Mouse (Mus musculus) erythroid progenitor cell, adult 5-6 weeks (primary cell): ENCODE measurements at regions not wholly inside any gene's neighbourhood (a gene's known extent, or its start where the extent isn't known, plus 50 kb on each side); places are given as distances from the start of the nearest gene placed in this dataset.
A peak's percentile ranks its signal among the peaks of the same experiment; 100 is the strongest.

Experiments used
- ATAC-seq: replicated peaks from 2 replicates; pipeline ENCODE4 v1.8.0; 2016; ENCODE audit warnings: moderate number of reproducible peaks, mild to moderate bottlenecking, moderate TSS enrichment, inconsistent platforms; ENCODE audit not compliant: poor library complexity, low FRiP score, severe bottlenecking

DNA sequence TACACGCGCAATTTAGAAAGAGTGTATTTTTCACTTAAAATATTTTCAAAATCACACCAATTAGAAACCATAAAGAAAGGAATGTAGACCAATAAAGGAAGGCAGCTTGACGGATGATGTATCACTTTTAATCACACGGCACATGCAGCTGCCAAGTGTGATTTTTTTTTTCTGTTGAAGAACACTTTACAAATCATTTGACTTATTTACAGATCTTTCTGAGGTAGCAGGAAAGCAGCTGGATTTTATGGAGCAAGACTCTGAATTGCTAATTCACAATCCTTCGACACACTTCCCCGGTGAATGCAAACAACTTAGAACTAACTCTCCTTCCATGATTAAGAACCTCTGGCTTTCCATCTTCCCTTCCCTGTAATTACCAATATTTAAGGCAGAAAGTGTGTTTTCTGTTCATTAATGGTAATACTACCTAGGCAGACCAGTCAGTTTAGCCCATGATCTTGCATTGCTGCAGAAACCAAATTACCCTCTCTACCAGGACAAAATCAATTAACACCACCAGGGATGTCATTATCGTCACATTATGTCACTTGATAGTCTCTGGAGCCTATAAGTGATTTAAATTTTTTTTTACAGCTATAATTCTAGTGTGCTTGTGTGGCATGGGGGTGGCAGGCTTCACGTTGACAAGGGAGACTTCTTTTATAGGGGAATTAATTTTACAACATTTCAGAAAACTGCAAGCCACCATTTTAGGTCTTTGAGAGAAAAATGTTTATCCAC, 239.3 kb upstream of the Veph1 start:
- ATAC-seq, result no peak

DNA sequence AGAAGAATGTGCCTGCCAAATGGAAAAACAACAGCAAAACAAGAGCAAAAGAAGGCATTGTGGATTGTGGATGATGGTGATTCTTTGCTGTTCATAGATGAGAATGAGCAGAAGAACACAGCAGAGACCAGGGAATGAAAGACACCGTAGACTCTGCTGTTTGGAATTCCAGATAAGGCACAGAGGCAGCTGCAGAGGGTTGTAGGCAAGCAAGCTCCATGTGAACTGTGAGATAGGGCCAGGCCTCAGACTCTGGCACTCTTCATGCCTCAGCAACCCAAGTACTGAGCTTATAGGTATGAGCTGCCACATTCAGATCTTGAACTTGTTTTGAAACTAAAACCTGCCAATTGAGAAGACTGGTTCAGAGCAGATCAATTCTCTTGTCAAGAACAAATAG, 223.3 kb upstream of the Veph1 start:
- peak; percentile 98 for ATAC-seq

DNA sequence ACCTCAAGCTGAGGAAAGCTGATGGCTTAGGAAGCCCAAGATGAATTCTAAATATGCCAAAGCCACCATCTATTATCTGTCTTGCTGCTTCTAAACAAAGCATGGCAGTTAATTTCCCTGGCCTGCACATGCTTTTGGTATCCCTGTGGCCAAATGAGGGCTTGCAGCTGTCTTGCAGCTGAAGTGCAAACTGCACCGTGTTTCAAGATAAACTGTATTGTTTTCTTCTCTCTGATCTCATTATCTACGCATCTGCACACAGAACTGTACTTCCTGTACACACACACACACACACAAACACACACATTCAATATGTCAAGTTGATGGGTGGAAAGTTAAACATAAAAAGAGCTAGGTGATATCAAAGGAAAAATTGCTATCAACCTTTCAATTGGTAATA, 221.7 kb upstream of the Veph1 start:
- no peak for ATAC-seq

DNA sequence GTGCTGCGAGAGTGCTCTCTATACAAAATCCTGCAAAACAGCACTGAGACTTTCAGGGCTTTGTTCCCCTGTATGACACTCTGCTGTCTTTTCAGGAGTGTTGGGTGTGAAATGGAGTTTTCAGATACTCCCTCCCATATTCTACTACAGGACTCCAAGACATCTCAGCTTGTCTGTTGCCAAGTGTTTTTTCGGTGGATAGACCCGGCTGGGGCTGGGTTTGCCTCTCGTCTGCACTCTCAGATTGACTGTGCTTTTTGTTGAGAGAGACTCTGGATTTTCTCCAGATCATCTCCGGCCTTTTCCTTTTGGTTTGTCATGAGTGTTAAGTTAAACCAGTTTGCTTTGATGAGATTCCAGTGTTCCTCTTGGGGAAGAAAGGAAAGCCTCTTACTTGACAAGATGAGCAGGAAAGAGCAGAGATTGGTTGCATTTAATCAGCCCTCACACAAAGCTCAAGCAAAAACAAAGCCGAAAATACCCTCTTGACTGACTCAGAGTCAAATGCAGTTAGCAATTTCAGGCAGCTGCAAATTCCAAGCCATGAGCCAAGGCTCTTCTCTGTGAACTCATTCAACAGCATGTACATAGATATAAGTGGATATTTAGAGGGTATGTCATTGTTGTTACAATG, 219.3 kb upstream of the Veph1 start:
- no peak for ATAC-seq

DNA sequence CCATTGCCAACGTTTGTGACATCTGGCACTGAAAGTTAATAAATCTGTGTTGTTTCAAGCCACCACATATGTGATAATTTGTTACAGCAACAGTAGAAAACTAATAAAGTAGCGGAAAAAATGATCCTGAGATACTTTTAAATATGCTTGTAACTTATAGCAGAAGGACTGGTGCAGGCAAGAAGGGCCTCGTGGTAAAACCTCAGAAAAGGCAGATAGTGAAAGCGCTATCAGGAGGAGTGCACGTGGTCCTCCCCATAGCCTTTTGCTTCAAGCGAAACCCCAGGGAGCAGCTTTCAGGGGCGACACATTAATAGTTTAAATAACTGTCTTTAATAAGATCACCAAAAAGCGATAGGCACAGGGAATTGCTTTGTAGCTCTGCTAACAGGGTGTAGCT, 217.9 kb upstream of the Veph1 start:
- no peak for ATAC-seq

DNA sequence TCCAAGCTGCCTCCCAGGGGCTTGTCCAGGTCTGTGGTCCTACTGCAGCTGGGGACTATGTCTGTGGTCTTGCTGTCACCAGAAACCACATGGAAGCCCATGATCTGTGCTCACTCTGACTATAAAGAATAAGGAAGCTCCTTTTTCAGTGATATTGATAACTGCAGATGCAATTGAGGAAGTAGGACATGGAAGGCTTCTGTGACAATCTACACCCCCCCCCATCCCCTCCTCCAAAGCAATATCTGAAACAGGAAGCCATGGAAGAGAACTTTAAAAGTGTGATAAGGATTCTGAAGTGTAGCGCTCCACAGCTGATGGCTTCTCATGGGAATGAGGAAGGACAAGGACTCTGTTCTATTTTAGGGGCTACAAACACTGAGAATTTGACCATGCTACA, 215.8 kb upstream of the Veph1 start:
- ATAC-seq, result no peak

DNA sequence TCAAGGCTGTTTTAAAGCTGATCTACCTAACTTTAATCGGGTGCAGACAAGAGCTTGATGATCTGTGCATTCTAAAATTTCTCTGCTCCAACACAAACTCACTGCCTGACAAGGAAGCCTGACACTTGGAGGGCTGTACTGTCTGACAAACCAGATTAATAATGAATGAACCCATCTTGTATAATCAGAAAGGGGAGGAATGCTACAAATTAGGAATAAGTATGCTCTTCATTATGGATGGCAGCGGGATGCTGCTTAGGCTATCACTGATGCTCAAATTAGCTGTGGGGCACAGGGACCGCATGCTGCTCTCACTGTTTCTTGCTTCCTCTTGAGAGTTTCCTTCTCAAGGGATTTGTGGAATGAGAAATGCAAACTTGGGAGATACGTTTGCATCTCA, 213.8 kb upstream of the Veph1 start:
- no peak for ATAC-seq

DNA sequence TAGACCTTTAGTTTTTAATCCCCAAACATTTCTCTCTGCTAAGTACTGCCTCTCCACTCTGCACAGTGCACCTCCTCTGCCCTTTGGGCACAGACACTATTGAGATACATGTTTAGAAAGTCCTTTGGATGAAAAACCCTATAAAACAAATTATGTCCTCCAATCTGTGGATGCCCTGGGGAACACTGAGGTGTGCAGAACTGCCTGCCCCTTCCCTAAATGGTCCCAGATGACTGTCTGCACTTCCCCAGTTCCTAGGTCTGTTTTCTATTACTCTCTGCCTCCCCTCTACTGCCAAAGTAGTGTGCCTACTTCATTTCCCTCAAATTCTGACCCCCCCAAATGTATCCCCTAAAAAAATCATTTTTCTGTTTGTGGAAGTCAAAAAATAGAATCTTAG, 209.5 kb upstream of the Veph1 start:
- no peak for ATAC-seq

DNA sequence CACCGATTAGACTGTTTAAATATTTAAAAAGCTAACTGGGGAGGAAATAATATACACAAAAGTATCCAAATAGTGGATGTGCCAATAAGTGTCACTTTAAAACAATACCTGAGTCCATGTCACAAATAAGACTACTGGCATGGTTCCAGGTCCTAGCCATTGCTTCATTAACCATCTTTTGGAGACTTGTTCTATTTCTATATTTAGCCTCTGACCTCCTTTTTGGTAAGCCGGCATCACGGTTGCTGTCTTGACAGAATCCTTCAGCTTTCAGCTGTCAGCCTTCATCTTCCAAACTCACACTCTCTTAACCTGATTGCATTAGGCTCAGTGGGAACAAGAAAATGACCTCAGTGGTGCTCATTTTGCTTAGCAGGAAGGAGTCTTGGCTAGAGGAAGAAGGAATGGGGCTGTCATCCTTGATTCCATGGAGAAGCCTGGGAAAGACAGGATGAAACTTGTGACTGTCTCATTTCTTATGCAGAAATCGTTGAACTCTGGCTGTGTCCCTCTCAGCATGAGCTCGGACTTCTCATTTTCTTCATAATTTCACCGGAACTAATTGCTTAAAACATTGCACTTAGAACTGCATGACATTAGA, 208.9 kb upstream of the Veph1 start:
- no peak for ATAC-seq

DNA sequence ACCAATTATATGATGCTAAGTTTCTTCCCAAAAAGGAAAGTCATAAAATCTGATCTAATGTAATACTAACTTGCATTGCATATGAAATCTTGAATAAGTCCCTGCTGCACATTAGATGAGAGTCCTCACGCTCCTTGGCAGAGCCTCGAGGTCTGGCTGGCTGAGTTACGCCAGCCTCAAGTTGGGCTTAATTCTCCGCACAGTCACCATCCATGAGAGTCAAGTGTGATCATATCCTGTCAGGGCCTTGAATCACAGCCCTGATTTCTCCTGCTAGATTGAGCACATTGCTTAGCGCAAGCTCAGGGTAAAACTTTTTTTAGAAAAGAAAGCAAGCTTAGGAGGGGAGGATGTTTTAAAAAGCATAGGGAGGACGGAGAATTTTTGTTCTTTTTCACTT, 208.1 kb upstream of the Veph1 start:
- ATAC-seq, result no peak

DNA sequence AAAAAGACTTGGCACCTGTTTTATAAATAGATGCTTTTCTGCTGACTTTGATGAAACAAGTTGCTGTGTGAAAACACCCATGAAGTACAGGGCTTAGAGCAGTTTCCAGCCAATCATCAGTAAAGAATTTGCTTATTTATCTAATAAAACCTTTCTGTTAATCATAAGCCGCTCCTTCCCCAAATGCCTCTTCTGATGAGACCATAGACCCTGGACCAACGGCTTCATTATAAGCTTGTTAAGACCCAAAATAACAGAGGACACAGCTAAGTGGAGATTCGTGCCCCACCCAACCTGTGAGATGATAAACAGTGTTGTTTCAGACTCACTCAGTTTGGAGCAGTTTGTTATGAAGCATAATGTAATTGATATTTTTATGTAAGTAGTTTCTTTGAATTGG, 207.0 kb upstream of the Veph1 start:
- ATAC-seq, result no peak

DNA sequence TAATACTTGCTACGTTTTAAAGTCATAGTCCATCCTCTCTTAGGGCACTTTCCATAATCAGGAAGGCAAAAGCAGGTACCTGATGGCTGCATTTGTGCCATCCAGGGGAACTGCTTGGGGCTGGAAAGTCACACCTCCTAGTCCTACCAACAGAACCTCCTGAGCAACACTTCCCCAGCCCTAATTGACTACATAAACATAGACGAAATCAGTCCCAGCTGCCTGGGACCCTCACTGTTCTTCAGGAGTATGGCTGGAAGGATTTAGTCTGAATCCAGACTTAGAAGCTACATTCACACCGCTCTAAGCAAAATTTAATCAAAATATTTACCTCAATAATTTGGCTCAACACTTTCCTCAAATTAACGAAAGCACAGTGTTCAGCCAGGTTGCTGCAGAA, 205.2 kb upstream of the Veph1 start:
- no peak for ATAC-seq

DNA sequence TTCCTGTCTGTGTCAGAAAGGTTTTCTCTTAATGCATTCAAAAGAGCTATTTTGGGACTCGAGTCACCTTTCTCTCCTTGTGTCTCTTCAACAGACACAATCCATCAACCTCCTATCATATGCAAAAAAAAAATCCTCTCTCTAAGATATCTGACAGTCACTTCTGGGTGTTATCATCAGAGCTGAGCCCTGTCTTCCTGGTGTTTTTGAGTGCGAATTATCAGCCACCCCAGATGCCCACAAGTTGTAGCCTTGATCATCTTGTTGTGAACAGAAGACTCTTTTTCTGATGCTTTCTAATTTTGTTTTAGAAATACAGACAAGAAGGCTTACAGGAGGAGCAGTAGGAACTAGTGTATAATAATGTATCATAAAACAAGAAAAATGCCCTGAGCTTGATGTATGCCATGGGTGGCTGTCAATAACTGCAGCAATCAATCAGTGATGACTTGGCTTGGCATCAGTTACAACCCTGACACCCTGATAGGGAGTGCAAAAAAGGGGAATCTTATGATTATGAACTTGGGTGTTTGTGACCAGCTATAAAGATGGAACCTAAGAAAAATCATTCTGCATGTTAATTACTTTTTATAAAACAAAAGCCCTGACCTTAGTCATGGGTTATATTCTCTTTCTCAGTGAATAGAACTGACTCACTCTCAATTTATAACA, 197.9 kb upstream of the Veph1 start:
- ATAC-seq, result peak; percentile 84

DNA sequence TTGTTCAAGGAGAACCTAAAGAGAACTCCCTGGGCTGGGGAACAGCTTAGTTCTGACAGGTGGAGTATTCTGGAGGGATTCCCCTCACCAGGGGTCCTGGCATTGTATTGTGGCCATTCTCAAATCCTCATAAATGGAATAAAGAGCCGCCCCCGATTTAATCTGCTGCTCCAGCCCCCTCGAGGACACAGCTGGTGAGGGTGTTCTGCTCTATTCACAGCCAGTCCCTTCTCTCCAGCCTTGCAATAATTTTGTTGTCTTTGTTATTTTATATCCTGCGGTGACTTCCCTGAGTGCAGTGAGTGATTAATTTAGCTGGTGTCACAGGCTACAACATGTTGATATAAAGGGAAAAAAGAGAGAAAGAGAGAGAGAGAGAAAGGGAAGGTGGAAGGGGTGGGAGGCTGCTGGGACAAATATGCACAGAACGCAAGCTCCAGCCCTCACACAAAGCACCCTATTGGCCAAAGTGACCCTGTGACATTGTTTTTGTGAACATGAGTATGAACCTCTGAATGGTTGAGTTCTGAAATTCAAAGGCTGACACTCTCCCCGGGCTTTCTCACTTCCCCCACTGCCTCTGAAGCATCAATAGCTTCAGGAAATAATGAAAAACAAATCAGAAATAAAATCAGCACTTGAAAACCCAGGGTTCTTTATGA, 194.2 kb upstream of the Veph1 start:
- no peak for ATAC-seq

DNA sequence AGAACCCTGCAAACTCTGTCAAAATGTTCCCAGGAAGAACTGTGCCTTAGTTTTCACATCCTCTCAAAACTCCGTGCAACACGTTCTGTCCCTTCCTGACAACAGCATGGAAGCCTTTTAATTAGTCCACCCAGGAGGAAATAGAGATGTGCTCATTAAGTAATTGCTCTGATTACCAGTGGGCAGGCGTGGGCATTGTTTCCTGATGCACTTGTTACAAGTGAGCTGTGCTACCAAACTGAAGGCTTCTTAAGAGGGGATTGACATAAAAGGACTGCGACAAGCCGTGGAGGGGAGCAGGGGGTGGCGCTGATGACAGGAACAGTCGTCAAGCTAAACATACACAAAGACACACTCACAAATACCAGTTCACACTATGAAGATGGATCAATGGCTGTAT, 192.1 kb upstream of the Veph1 start:
- no peak for ATAC-seq

DNA sequence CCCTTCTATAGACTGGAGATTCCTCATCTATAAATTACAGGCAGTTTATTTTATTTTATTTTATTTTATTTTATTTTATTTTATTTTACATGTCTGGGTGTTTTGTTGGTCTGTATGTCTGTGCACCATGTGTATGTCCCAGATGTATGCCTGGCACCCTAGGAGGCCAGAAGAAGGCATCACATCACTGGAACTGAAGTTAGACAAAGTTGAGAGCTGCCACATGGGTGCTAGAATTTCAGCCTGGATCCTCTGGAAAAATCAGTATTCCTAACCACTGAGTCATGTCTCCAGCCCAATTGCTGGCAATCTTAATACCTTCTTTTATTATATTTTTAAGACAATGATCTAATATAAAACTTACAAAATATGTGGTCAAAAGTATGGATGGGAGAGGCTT, 190.0 kb upstream of the Veph1 start:
- peak; percentile 51 for ATAC-seq

DNA sequence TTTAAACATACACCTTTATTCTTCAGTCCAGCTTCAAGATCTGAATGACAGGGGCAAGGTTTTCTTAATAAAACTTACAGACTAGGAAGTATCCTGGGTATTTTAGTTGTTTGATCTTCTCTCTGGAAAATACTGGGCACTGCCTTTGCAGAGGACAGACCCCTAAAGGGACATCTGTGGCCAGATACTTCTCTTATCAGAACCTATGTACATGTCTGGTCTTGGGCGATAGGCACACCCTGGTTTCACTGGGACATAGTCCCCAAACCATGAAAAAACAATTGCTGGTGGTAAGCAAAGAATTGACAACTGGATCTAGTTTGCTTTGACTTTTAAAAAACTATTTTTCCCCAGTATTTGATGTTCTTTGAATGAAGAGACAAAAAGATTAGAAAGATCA, 189.5 kb upstream of the Veph1 start:
- ATAC-seq, result peak; percentile 94

DNA sequence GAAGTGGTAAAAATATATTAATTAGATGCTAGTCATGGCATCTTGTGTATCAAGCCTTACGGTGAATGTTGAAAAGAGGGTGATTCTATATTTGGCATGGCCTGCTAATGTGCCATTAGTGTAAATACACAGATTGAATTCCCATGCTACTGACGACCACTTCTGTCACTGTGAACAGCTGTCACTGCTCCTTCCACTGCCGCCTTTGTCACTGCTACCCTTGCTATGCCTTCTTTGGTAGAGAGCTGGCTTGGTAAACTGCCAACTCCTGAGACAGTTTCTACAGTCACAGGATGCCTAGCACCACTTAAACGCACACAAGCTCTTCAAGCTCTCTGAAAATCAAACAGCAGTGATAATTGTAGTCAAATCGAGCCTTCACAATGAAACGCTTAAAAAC, 184.1 kb upstream of the Veph1 start:
- ATAC-seq, result no peak

DNA sequence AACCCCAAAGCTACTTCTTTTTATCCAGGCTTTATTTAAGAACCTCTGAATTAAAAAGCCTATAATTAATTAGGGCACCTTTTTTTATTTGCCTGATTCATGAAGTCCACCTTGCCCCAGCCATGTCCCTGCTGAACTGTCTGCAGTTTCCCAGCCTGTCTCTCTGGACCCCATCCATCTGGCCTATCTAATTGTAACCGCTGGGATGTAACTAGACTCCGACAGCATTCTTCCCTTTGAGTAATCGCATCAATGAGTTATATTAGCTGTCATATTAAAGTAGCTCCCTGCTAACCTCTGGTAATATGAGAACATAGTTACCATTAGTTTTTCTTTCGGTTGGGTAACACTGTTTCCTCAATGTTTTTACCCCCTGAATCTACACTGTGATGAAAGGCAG, 182.6 kb upstream of the Veph1 start:
- ATAC-seq, result no peak

DNA sequence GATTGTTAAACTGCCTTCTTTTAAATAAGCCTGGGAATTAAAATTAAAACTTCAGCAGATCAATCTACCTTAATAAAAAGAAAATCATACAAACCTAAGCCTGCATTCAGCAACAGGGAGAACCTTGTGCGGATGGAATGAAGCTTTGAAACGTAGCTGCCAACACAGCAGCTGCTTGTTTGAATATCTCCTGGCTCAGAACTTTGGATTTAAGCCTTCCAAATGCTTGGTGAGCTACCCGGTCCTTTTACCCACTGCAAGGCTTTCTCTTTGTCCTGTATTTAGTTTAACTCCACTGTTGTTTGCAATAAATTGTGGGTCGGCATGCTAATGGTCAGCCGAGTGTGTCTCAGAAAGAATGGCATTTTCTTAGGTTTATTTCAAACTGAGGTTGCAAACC, 169.7 kb upstream of the Veph1 start:
- no peak for ATAC-seq

DNA sequence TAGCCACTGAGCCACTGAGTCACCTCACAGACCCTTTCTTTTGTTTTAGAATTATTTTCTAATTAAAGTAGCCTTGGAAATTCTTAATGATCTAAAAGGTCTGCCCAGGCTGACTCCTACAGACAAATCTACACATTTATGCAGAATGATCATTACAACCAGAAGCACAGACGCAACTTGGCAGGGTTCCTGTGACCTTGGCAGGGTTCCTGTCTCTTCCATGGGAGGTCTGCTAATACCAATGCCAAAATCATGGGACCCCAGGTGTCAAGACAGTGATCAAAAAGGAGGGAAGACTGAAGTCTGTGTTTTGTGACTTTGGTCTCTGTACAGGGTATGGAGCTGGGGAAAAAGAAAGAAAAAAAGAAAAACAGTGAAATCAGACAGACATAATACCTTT, 168.7 kb upstream of the Veph1 start:
- no peak for ATAC-seq
